Mouse (Mus musculus) liver, postnatal 0 days (tissue): ENCODE results near the gene Sox13. TPM values are rescaled to one million over a fixed set of nuclear protein-coding genes. Genes with fewer than 3 reads are reported as not detected.
A peak's percentile ranks its signal among the peaks of the same experiment; 100 is the strongest.

Experiments used
- ATAC-seq: fragments of 200-750 bp; cut with Nextera tagmentation; 2 replicates; pipeline ENCODE4 v1.8.0; 2017; ENCODE audit warnings: mild to moderate bottlenecking, moderate library complexity
- DNase-seq: peaks from one replicate; pipeline ENCODE4 v3.0.0-alpha.2; 2016
- H3K27ac ChIP-seq: fragments of 300-500 bp; sonication (generic); 2 replicates; pipeline ENCODE4 v1.5.1; 2014; ENCODE audit warnings: antibody characterized with exemption, moderate library complexity, mild to moderate bottlenecking, low read depth
- H3K27me3 ChIP-seq: fragments of 300-500 bp; sonication (generic); 2 replicates; pipeline ENCODE4 v1.6.1; 2014; ENCODE audit warnings: low read length, control low read depth, mixed read lengths; ENCODE audit not compliant: insufficient read depth
- H3K36me3 ChIP-seq: fragments of 300-500 bp; sonication (generic); replicated peaks from 2 replicates; pipeline ENCODE4 v1.6.1; 2014; ENCODE audit warnings: mild to moderate bottlenecking, control low read depth, low read length, moderate library complexity, mixed read lengths; ENCODE audit not compliant: insufficient read depth
- H3K4me1 ChIP-seq: fragments of 300-500 bp; sonication (generic); 2 replicates; pipeline ENCODE4 v1.6.1; 2014; ENCODE audit warnings: antibody characterized with exemption, mild to moderate bottlenecking, control low read depth; ENCODE audit not compliant: insufficient read depth
- H3K4me2 ChIP-seq: fragments of 300-500 bp; sonication (generic); 2 replicates; pipeline ENCODE4 v1.6.1; 2014; ENCODE audit warnings: low read depth, mild to moderate bottlenecking, low read length, moderate library complexity, mixed read lengths
- H3K4me3 ChIP-seq: fragments of 300-500 bp; sonication (generic); 2 replicates; pipeline ENCODE4 v1.5.1; 2014; ENCODE audit warnings: low read depth, low read length
- H3K9ac ChIP-seq: fragments of 300-500 bp; sonication (generic); replicated peaks from 2 replicates; pipeline ENCODE4 v1.6.1; 2014; ENCODE audit warnings: mild to moderate bottlenecking, moderate library complexity
- H3K9me3 ChIP-seq: fragments of 300-500 bp; sonication (generic); 2 replicates; pipeline ENCODE4 v1.6.1; 2016; ENCODE audit warnings: mild to moderate bottlenecking, control low read depth, low read length, mixed read lengths
- CTCF ChIP-seq: sonication (generic); IDR thresholded peaks from 2 replicates; pipeline ENCODE4 v1.5.1; 2016; ENCODE audit warnings: antibody characterized with exemption, low read depth
- EP300 ChIP-seq: IDR thresholded peaks from 2 replicates; pipeline ENCODE4 v1.6.1; 2016; ENCODE audit warnings: antibody characterized with exemption, low read depth, mild to moderate bottlenecking
- WGBS: fragments of 180-500 bp; shearing (Covaris S2); extraction: QIAGEN DNeasy Blood & Tissue Kit; methylation state at CpG from one replicate; pipeline ENCODE4 v1.1.7; 2014; ENCODE audit not compliant: insufficient replicate concordance; 5-methylcytosine and 5-hydroxymethylcytosine counted together
- polyA plus RNA-seq: library from polyadenylated mRNA; unstranded; fragments of >200 nt; fragmentation: Nextera tagmentation; extraction: Ambion mirVana; gene quantifications from 2 replicates; pipeline ENCODE4 v1.2.1, GENCODE M21; 2015

Gene Sox13
- polyA plus RNA-seq, 1 experiment from 2014 or later: 1.3 TPM

DNA sequence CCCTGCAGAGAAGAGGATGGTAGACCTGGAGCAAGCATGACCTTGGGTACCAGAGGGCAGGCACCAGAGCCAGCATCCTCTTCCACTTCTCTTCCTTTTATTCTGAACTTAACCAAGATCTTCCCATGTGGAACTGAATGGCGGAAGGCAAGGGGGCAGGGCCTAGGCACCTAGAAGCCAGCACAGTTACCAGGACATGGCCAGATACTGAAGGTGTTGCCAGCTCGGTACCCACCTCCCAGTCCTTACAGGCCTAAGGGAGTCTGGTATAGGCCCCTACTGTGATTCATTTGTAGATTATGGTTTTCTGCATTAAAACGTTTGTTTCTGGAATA lies 44.2 kb downstream of the Sox13 start:
- DNase-seq: no peak
- no peak for ATAC-seq
- H3K9ac ChIP-seq: no peak overlapping the region

DNA sequence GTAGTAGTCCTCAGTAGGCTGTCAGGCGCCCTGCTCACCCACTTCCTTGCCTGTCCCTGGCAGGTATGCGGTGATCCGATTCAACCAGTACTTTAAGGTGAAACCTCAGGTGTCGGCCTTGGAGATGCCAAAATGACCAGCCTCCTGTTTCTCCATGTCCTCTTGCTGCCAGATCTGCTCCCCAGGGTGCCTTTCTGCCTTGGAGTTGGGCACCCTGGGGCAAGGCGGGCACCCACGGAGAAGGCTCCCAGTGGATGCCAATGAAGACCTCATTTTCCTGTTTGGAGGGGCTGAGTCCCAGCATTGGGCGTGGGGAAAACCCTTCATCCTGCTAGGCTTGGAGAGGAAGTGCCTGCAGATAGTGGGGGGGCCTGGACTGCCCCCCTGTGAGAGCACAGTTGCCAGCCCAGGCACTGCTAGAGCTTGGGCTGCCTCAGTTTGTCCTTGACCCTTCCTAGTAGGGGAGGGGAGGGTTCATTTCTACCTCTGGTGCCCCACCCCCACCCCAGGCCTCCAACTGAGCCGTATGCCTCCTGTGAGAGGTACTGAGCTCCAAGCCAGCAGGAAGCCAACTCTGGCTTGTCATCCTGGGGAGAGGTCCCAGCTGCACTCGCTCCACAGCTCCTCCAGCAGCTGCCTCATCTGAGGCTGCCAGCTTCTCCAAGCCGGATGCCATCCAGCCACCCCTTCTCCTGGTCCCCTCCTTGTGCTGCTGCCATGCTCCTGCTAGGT lies 44.8 kb downstream of the Sox13 start:
- WGBS: 60% methylated on average over 10 of the region's 10 CpGs
- no peak for ATAC-seq
- no peak overlapping the region for H3K9ac ChIP-seq

More for the DNA sequence above, 44.2 kb downstream of the Sox13 start:
- WGBS: 74% methylated on average over 3 of the region's 3 CpGs
- no peak for TF ChIP-seq CTCF
- no peak for TF ChIP-seq EP300
- Histone ChIP-seq H3K4me1 (peaks cover 5% of the 10 kb centered on the region), H3K4me2 (no peak overlapping the region), H3K27me3 (no peaks in the 10 kb centered on the region), H3K9me3 (no peaks in the 10 kb centered on the region), H3K36me3 (peaks cover 2% of the 10 kb centered on the region; the same call in 1 of the 2 replicates), H3K4me3 (no peak overlapping the region), H3K27ac (no peak overlapping the region)

DNA sequence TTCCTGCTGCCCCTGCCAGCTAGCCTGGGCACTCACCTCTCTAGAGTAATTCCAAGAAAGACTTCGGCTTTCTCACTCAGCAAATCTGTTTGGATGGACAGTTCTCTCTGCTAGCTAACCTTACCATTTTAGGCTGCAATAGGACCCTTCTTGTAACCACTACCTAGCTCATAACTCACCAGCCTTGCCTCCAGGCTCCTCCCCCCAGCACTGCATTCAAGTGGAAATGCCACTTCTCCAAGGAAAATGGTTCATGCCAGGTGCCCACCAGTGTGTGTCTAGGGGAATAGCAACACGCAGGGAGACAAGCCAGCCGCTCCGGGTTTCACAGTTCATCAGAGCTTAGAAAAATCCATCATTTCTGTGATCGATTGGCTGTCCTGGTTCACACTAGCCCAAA lies 46.6 kb downstream of the Sox13 start:
- TF ChIP-seq CTCF (no peak), EP300 (no peak)
- Histone ChIP-seq H3K4me2 (no peak overlapping the region), H3K27me3 (no peaks in the 10 kb centered on the region), H3K27ac (no peak overlapping the region), H3K9me3 (no peaks in the 10 kb centered on the region), H3K4me3 (no peak overlapping the region), H3K4me1 (peaks cover 9% of the 10 kb centered on the region), H3K9ac (no peak overlapping the region), H3K36me3 (peaks cover 2% of the 10 kb centered on the region; the same call in 1 of the 2 replicates)
- DNase-seq (no peak), ATAC-seq (no peak)
- 75% methylated on average over 5 of the region's 5 CpGs for WGBS

More for the DNA sequence above, 44.8 kb downstream of the Sox13 start:
- H3K4me2 ChIP-seq: no peak overlapping the region
- H3K36me3 ChIP-seq: peaks cover 2% of the 10 kb centered on the region; the same call in 1 of the 2 replicates
- H3K4me3 ChIP-seq: no peak overlapping the region
- TF ChIP-seq CTCF (no peak), EP300 (no peak)
- DNase-seq: no peak
- H3K27me3 ChIP-seq: no peaks in the 10 kb centered on the region
- H3K4me1 ChIP-seq: peaks cover 5% of the 10 kb centered on the region
- H3K27ac ChIP-seq: no peak overlapping the region
- H3K9me3 ChIP-seq: no peaks in the 10 kb centered on the region

DNA sequence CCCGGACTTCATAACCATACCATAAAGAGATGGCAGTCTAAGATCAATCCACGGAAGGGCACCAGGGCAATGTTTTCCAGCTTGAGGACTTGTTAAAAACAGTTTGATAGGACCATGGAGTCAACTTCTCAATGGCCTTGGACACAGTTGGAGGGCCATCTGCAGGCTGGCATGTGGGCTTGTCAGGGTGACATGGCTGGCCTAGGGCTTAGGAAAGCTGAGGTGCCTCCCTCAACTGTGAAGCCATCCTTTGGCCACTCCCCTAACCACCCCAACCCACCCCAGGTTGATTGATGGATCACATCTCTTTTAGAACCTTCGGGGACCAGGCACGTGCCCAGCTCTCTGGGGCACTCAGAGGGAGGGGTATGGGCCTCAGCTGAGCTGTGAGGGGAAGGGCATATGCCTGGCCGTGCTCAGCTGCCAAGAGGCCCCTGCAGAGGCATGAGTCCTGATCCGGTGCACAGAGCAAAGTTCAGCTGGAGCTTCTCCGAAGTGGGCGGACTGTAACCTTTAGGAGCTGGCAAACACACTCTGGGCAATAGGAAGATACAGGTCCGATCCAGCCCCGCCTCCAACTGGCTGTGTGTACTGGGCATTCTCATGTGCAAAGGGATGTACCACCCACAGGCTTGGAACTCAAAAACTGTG lies 48.4 kb downstream of the Sox13 start:
- Histone ChIP-seq H3K27me3 (no peaks in the 10 kb centered on the region), H3K9ac (no peak overlapping the region), H3K9me3 (no peaks in the 10 kb centered on the region), H3K4me2 (no peak overlapping the region), H3K4me1 (peaks cover 17% of the 10 kb centered on the region), H3K27ac (peak overlapping the region; percentile 53), H3K4me3 (no peak overlapping the region), H3K36me3 (peaks cover 2% of the 10 kb centered on the region; the same call in 1 of the 2 replicates)
- WGBS: 48% methylated on average over 10 of the region's 10 CpGs
- TF ChIP-seq EP300 (no peak), CTCF (no peak)
- peak; percentile 72 for DNase-seq
- ATAC-seq: peak; percentile 83

DNA sequence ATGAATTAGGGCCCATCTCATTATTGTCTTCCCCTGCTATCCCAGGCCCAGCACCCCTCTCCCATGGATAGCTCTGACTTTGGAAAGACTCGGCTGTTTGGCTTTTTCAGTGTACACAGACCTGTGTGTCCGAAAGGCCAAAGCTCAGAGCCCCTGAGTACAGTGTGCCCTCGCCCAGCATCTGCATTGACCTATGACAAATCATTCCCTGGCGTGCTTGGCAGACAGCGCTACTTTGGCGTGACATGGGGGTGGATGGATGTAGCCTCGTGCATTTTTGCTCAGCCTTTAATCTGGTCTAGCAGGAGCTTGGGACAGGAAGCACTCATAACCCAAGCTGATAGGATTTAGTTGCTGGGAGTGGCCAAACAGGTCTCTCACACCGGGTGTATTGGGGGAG lies 52.1 kb downstream of the Sox13 start:
- WGBS: 41% methylated on average over 8 of the region's 8 CpGs
- H3K27ac ChIP-seq: peak overlapping the region; percentile 96
- no peak overlapping the region for H3K9ac ChIP-seq
- H3K4me3 ChIP-seq: no peak overlapping the region
- H3K27me3 ChIP-seq: no peaks in the 10 kb centered on the region
- peak; percentile 72 for DNase-seq
- H3K4me1 ChIP-seq: peaks cover 25% of the 10 kb centered on the region
- H3K36me3 ChIP-seq: peaks cover 2% of the 10 kb centered on the region; the same call in 1 of the 2 replicates
- TF ChIP-seq EP300 (peak; percentile 65), CTCF (no peak)
- no peak overlapping the region for H3K4me2 ChIP-seq
- no peaks in the 10 kb centered on the region for H3K9me3 ChIP-seq
- peak; percentile 81 for ATAC-seq

DNA sequence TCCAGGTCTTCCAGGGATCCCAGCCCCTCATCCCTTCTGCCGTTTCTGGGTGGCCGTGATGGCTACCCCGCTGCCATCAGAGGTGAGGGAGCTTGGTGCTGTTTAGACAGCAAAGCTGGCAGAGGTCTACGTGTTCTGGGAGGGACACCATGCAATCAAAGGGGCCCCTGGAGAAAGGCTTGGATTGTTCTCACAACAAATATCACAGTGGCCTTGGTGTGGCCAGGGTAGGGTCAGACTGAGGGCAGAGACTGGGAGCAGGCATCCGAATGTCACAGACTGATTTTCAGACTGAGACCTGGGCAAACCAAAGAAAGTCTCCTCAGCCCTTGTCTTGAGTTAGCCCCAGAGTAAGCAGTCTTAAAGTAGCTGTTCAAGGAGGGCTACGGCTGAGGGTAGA lies 52.7 kb downstream of the Sox13 start:
- Histone ChIP-seq H3K27me3 (no peaks in the 10 kb centered on the region), H3K27ac (peak overlapping the region; percentile 96), H3K9ac (0 out of 2 replicates have a peak overlapping the region, but pooled peaks have one; percentile 21), H3K4me3 (no peak overlapping the region), H3K36me3 (no peaks in the 10 kb centered on the region), H3K4me1 (peaks cover 26% of the 10 kb centered on the region), H3K9me3 (no peaks in the 10 kb centered on the region), H3K4me2 (no peak overlapping the region)
- WGBS: 54% methylated on average over 6 of the region's 6 CpGs
- DNase-seq: no peak
- TF ChIP-seq EP300 (no peak), CTCF (no peak)
- ATAC-seq: no peak
